Mouse (Mus musculus) brain, embryonic 14.5 days (tissue): ENCODE measurements around the gene Fbl. TPM values are rescaled to one million over a fixed set of nuclear protein-coding genes. Genes with fewer than 3 reads are reported as not detected.

ENCODE experiments used
- DNase-seq: peaks from one replicate; pipeline ENCODE4 v3.0.0-alpha.2; 2011; ENCODE audit warnings: low read depth
- CTCF ChIP-seq: fragments of 200-500 bp; IDR thresholded peaks from 2 replicates; pipeline ENCODE4 v1.5.1; 2012; ENCODE audit warnings: inconsistent platforms, mild to moderate bottlenecking, moderate library complexity, borderline replicate concordance; ENCODE audit not compliant: insufficient read depth, insufficient read length; ENCODE audit errors: extremely low read depth
- POLR2A ChIP-seq: fragments of 200-500 bp; IDR thresholded peaks from 2 replicates; pipeline ENCODE4 v1.6.1; 2012; ENCODE audit warnings: mild to moderate bottlenecking, inconsistent platforms, borderline replicate concordance; ENCODE audit not compliant: poor library complexity, insufficient read depth, insufficient read length, severe bottlenecking; ENCODE audit errors: extremely low read depth
- polyA plus RNA-seq: library from polyadenylated mRNA; depleted of rRNA; stranded (reverse); fragments of >200 nt; gene quantifications from 2 replicates; pipeline ENCODE4 v1.2.3, GENCODE M21; 2012

Fbl gene
- polyA plus RNA-seq, 1 experiment: 177 TPM

DNA sequence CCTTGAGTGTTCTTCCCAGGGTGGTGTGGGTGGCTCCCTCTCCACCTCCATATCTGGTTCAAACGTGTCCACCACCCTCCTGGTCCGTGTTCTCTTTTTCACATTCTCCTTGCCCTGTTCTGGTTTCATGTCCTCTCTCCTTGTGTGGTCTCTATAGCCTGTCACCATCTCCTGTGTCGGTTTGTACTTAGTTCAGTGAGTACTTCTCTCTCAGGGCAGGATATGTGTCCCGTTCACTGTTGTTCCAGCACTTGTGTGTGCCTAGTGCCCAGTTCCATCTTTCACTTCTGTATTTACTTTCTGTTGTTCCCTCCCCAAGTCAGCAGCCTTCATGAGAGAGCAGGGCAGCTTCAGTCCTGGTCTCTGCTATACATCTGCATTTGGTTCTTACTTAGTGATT lies 5.8 kb downstream of the Fbl start:
- no peak for DNase-seq
- no peak for TF ChIP-seq CTCF
- no peak for TF ChIP-seq POLR2A

DNA sequence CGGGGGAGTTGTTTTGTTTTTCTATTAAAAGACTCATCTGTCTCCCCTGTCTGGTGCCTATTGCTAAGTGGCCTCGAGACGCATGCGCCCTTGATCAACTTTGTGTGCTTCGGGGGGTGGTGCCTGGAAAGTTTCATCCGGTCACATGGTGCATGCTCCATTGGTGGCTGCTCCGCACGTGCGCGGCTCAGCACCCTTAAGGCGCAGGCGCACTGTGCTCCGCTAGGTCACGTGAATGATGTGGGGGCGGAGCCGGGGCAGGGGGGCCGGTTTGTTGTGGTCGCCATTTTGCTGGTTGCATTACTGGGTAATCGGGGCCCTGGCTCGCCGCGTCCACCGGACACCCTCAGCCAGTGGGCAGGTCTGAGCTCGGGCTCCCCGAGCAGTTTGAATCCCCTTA lies 9.7 kb downstream of the Fbl start, which contains the start of gene Dyrk1b:
TSS of gene Dyrk1b (plus strand) at position 242 of the 400 bp plus-strand sequence.
- TF ChIP-seq POLR2A (peak; percentile 21; the same call in 1 of the 2 replicates), CTCF (no peak)

GRCm38 (mm10) chr7:28179741-28180377 lies 10.3 kb downstream of the Fbl start:
- no peak for TF ChIP-seq POLR2A
- TF ChIP-seq CTCF: no peak
- peak; percentile 98 for DNase-seq

More for the DNA sequence above, 9.7 kb downstream of the Fbl start, which contains the start of gene Dyrk1b:
- peak; percentile 100 for DNase-seq

- no peak for TF ChIP-seq POLR2A
- no peak for DNase-seq
These were observed 11.4 kb downstream of the Fbl start for GRCm38 (mm10) chr7:28180890-28181289.

GRCm38 (mm10) chr7:28181376-28181775 lies 11.9 kb downstream of the Fbl start:
- DNase-seq: no peak

GRCm38 (mm10) chr7:28182320-28182719 lies 12.8 kb downstream of the Fbl start:
- DNase-seq: no peak
- TF ChIP-seq POLR2A (no peak), CTCF (no peak)

More at GRCm38 (mm10) chr7:28181376-28181775, 11.9 kb downstream of the Fbl start:
- TF ChIP-seq POLR2A: no peak
- TF ChIP-seq CTCF: no peak

DNA sequence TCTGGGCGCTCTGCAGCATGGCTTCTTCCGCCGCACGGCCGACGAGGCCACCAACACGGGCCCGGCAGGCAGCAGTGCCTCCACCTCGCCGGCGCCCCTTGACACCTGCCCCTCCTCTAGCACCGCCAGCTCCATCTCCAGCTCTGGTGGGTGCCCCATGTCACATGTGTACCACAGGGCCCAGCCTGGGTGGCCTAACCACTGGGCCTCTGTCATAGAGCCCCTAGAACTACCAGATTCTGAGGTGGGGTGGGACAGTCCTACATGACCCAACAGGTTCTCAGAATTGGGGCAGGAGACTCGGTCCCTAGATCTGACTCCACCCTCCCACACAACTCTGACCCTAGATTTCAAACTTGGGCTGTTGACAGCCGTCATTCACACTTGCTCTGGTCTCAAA lies 16.4 kb downstream of the Fbl start:
- DNase-seq: no peak
- TF ChIP-seq POLR2A (no peak), CTCF (no peak)

GRCm38 (mm10) chr7:28186631-28187030 lies 17.1 kb downstream of the Fbl start:
- TF ChIP-seq CTCF (no peak), POLR2A (no peak)
- no peak for DNase-seq

- no peak for DNase-seq
- TF ChIP-seq CTCF (no peak), POLR2A (no peak)
These were observed 22.0 kb downstream of the Fbl start for GRCm38 (mm10) chr7:28191489-28191888.

DNA sequence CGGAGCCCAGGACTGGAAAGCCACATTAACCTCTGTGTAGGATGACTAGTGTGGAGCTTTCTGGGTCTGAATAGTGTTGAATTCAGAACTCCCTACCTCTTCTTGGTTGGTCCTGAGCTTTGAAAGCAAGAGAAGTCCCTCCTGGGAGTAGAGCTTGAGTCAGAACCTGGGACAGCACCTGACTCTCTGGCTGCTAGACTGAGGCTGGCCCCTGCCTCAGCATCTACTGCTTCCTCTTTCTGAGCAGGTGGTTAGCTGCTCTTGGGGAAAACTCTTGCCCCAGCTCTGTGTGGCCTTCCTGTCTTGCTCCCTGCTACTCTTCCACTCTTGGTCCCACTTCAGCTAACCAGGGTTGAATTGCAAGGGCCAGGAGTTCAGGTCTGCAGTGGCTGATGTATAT lies 22.4 kb downstream of the Fbl start:
- DNase-seq: no peak
- TF ChIP-seq CTCF: no peak
- TF ChIP-seq POLR2A: no peak

- TF ChIP-seq POLR2A (no peak), CTCF (no peak)
- no peak for DNase-seq
These were observed 26.0 kb downstream of the Fbl start for GRCm38 (mm10) chr7:28195414-28196098.

GRCm38 (mm10) chr7:28196528-28196927 lies 27.0 kb downstream of the Fbl start:
- no peak for TF ChIP-seq POLR2A
- no peak for TF ChIP-seq CTCF
- DNase-seq: no peak

DNA sequence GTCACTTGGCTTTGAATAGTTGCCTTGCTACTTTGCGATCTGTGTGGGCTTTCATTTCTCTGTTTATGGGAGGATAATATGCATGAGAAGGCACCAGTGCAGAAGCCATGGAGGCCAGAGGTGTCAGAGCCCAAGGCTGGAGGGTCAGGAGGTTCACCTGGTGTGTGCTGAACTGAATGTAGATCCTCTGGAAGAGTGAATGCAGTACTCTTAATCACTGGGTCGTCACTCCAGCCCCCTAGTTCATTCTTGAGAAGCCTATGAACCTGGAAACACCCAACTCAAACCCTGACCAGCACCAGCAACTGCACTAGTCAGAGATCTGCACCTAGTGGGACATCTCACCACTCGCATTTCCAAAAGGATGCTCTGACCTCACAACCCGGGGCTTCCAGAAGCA lies 29.5 kb downstream of the Fbl start:
- no peak for DNase-seq
- no peak for TF ChIP-seq CTCF
- no peak for TF ChIP-seq POLR2A
